Mouse (Mus musculus): ENCODE data around the gene Aqp8.

Aqp8 gene

GRCm38 (mm10) chr7:123487703-123488102, 25.6 kb downstream of the Aqp8 start:
- no peak for DNase-seq (ENCODE audit: low read depth)

- no peak for DNase-seq (ENCODE audit: low read depth)
These were observed 37.6 kb downstream of the Aqp8 start for GRCm38 (mm10) chr7:123499481-123500238.

- DNase-seq (ENCODE audit: low read depth), result no peak
These were observed 38.4 kb downstream of the Aqp8 start, which contains the start of gene Zkscan2 for GRCm38 (mm10) chr7:123500239-123501219. TSS of gene Zkscan2 (minus strand) at chr7:123500449.

- DNase-seq (ENCODE audit: low read depth), result no peak
These were observed 41.3 kb downstream of the Aqp8 start for GRCm38 (mm10) chr7:123503358-123503757.

- no peak for DNase-seq (ENCODE audit: low read depth)
These were observed 45.9 kb downstream of the Aqp8 start for GRCm38 (mm10) chr7:123507946-123508345.
